Mouse (Mus musculus) cerebellum, postnatal 4 days (tissue): ENCODE measurements around the gene Gpr171.
A peak's percentile ranks its signal among the peaks of the same experiment; 100 is the strongest.
"Not testable (repeated sequence)": the region's sequence is repeated elsewhere in the genome, so short reads cannot be mapped to it uniquely, and the experiment has no call there.

Source experiments
- DNase-seq, 2 experiments: peaks; one replicate each; pipeline ENCODE4 v3.0.0; 2022; ENCODE audit warnings: low spot score in 2 of 2, mixed read lengths in 1 of 2

Gpr171 gene

GRCm38 (mm10) chr3:59113973-59114517 lies 12.4 kb upstream of the Gpr171 start:
- no peak for DNase-seq

- DNase-seq, result not testable (repeated sequence)
Measured at GRCm38 (mm10) chr3:59113291-59113690, 11.7 kb upstream of the Gpr171 start.

- no peak for DNase-seq
Measured at GRCm38 (mm10) chr3:59111944-59112343, 10.3 kb upstream of the Gpr171 start.

DNA sequence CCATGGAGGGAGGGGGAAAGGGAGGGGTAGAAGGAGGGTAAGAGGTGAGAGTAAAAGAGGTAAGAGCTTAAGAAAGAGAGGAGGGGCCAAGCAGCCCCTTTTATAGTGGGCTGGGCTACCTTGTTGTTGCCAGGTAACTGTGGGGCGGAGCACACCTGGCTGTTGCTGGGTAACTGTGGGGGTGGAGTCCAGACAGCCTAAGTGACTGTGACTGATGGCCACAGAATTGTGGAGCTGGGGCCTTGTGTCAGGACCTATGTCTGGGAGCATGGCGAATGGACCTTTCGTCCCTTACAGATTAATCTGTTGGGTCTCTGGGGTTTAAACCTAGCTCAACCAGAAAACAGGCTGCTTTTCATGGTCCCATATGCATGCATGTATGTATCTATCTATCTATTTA lies 8.2 kb upstream of the Gpr171 start:
- DNase-seq, result not testable (repeated sequence)

- no peak for DNase-seq
Measured at GRCm38 (mm10) chr3:59107439-59107838, 5.8 kb upstream of the Gpr171 start.

DNA sequence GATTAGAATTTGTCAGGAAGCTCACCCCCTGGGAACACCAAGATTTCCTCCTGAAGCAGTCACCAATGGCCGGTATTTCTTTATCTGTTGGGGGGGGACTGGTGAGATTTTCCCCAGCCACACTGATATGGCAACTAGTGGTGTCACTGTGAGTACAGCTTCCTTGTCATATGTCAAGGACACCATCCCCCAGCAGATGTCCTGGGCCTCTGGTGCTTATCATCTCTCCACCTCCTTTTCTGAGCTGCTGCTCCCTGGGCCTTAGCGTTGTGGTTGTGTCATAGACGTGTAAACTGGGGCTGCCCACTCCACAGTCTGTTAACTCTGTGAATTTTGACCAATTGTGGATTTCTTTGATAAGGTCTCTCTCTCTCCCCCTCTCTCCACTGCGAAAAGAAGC lies 2.8 kb upstream of the Gpr171 start:
- no peak for DNase-seq

DNA sequence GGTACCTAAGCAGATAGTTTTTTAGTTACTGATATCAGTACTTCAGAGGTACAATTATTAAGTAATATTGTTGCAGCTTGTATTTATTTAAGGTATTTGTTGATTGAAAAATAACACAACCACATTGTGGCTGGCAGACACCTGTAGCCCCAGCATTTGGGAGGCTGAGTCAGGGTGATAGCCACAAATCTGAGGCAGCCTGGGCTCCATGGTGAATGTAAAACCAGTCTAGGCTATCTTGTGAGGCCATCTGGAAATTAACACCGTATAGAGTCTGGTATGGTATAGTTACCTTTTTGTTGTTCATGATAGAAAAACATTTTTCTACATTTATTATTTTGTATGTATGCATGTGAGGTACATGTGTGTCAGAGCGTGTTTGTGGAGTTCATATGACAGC lies 525 bp upstream of the Gpr171 start:
- DNase-seq, result no peak

- no peak for DNase-seq
Measured at GRCm38 (mm10) chr3:59098540-59098939, 3.1 kb downstream of the Gpr171 start.

DNA sequence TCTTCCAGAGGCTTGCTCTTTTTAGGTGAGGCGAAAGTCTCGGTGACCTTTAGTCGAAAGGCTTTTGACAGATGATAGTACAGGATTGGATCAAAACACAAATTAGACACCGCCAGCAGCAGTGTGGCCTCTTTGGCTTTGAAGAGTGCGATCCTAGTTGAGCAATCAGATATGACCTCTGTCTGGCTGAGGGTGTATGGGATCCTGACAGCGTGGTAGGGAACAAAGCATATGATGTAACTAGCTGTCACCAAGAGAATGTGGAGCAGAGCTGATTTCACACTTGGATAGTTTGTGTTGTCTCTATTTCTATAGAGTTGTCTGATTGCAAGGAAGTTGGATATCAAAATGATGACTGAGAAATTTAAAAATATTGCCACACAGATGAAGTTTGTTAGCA lies 4.2 kb downstream of the Gpr171 start:
- no peak for DNase-seq

DNA sequence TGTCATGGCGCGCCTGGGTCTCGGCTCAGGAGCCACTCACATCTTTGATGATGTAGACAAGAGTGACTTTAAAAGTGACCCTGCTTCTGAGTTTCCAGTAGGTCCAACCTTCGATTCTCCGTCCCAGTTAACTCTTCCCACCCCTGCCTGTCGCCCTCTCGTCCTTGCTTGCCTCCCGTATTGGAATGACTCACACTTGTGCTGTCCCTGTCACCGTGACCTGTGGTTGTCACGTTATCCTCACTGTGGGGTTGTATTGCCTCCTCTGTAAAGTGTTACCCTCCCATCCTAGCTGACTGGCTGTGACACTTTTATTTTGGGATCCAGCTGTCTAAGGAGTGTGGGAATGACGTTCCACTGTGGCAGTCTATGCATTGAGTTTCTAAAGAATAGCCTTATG lies 8.9 kb downstream of the Gpr171 start:
- no peak for DNase-seq

GRCm38 (mm10) chr3:59080919-59081318 lies 20.7 kb downstream of the Gpr171 start:
- DNase-seq, result no peak

DNA sequence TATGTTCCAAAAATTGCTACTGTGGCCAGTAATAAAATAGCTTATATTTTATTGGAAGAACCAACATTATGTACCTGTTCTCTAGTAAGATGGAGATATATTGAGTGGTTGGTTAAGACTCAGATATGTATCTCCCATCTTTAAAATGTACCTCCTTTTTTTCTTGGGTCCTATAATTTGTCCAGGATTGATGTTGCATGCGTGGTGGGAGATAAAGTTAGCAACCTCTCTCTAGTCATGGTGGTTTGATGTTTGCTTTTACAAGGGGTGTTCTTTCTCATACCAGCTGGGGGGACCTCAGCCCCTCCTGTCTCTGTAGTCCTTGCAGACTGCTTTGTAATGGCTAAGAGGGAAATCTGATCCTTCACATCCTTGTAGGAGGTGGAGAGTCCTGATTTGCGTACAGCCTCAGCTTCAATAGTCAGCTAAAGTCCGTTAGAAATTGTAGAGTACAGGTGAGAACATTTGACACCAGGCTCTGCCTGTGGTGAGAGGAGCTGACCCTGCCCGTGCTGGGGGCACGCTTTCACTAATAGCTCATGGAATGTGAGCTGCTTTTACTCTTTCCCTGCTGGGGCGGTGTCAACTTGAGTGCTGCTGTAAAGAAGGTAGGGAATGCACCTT lies 21.2 kb downstream of the Gpr171 start:
- no peak for DNase-seq

- DNase-seq, result peak in 1 of 2 experiments; percentile 14
Measured at GRCm38 (mm10) chr3:59079327-59079726, 22.3 kb downstream of the Gpr171 start.

- DNase-seq, result no peak
Measured at GRCm38 (mm10) chr3:59078585-59078984, 23.0 kb downstream of the Gpr171 start.

DNA sequence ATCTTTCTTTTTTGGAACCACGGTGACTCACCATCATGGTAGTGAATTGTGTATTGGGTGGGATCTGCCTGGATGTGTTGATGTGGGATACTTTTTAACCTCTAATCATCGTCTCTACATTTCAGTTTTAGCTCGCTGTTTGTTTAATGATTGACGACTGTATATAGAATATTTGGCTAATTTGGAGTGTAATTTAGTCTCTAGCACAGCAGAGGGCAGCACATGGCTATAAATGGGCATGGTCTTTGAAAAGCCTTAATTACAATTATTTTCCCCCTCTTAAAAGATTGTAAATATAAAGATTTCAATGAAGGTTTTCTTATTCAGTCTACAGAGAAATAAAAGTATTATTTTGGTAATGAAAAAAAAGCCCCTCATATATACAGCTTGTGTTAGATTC lies 24.3 kb downstream of the Gpr171 start:
- no peak for DNase-seq

DNA sequence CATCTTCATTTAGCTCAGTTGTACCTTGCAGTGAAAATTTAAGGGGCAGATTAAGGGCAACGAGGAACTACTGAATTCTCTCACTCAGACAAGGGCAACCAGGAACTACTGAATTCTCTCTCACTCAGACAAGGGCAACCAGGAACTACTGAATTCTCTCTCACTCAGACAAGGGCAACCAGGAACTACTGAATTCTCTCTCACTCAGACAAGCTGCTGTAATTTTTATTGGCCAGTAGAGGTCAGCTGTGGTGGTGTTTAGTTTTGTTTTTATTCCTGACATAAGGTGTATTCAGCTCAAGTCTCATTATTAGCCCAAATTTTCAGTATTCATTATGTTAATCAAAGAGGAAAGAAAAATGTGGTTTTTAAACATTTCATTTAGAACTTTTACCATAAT lies 32.5 kb downstream of the Gpr171 start:
- DNase-seq, result not testable (repeated sequence)

DNA sequence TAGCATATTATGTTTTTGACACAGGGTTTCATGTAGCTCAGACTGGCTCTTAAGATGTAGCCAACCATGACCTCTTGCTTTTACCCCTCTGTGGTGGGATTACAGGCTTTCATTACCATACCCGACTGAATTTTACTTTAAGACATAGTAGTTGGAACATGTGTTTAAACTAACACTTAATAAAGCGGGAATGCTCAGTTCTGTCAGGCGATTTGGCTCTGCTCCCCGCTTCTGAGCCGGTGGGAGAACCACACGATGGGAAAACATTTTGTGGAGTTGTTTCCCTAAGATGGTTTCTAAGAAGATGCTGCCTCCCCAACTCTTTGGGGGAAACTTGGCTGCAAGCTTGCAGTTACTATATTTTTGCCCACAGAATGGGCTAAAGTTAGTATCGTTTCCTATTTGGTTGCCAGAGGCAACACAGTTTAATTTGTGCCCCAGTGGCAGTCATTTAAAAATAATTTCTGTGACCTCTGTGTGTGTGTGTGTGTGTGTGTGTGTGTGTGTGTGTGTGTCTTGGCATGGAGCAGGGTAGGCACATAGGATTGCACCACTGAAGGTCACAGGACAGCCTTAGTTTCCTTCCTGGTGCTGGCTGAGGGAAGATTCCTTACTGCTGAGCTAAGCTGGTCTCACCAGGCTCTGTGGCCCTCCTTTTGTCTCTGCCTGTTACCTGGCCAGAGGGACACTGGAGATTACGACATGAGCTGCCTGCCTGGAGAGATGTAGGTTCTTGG lies 34.9 kb downstream of the Gpr171 start:
- DNase-seq, result no peak

DNA sequence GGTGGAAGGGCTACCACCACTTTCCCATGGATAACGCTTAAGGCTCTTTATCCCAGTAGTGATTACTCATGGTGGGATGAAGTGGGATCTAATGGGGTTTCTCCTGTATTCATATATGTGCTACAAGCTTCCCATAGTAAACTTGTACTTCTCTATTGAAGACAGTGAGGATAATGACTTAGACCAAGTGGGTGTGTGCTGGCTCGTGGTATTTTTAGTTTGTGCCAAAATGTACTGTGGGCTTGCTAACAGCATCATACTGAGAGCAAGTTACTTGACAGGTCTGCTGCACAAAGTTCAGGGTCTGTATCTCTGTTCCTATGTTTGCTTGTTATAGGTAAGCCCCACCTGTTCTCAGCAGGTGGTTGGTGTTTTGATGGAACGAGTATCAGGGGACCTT lies 35.7 kb downstream of the Gpr171 start:
- no peak for DNase-seq

DNA sequence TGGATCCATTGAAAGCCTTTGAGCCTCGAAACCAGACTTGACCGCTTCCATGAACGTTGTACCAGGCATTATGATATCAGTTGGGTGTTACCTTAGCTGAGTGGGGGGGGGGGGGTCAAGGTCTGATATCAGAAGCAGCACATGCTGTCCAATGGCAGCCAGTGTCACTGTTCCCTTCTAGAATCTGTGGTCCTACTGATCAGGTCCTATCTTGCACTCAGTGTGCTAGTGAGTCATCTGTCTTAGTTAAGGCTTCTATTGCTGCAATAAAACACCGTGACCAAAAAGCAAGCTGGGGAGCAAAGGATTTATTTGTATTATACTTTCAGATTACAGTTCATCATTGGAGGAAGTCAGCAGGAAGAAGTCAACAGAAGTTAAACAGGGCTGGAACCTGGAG lies 38.2 kb downstream of the Gpr171 start:
- no peak for DNase-seq

GRCm38 (mm10) chr3:59062141-59062540 lies 39.5 kb downstream of the Gpr171 start:
- no peak for DNase-seq

DNA sequence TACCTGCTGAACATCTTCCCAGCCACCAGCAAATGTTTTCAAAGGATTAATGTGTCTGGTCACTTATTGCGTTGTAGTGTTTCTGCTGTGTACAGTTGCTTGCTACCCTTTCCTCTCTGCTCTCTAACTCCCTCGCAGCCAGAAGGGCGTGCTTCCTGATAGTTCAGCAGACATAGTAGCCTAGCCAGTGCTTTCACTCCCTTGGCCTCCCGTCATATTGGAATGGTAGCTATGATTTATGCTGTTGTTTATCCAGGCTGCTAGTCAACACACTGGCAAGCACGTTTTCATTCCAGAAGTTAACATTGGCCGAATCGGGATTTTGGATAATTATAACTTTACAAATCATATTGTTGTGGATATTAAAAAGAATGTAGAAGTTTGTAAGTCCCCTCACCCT lies 41.5 kb downstream of the Gpr171 start:
- no peak for DNase-seq

DNA sequence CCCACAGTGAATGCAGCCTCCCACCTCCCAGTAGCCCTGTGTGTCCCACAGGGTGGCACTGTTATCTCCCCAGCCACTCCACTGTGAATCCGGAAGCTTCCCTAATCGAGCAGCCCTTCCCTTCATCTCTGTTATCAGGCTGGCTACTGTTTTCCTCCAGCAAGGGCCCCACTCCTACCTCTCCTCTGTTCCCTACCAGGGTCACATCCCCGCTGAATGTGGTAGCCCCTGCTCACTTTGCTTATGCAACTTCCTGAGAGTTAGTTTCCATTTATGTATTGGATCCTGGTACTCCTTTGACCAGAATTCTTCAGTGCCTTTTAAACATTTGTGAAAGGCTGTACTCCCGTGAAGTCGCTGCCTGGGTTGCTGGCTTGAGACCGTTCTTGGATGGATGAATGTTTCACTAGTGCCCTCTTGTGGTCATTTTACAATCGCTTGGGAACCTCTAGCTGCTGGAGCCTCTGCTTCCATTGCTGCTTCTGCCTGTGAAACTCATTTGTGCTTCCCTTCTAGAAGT lies 42.5 kb downstream of the Gpr171 start:
- DNase-seq, result peak in 1 of 2 experiments; percentile 67
